Mouse (Mus musculus) limb, embryonic 14.5 days (tissue): ENCODE data around the gene Spatc1l. TPM values are rescaled to one million over a fixed set of nuclear protein-coding genes. Genes with fewer than 3 reads are reported as not detected.

Experiments used
- ATAC-seq: fragments of 200-750 bp; cut with Nextera tagmentation; 2 replicates; pipeline ENCODE4 v1.8.0; 2017; ENCODE audit warnings: low read depth, moderate number of reproducible peaks, moderate TSS enrichment; ENCODE audit not compliant: low FRiP score
- DNase-seq: peaks from one replicate; pipeline ENCODE4 v3.0.0-alpha.2; 2015; ENCODE audit warnings: low spot score
- H3K27ac ChIP-seq: fragments of 300-500 bp; sonication (generic); replicated peaks from 2 replicates; pipeline ENCODE4 v1.5.1; 2014; ENCODE audit warnings: low read depth, mild to moderate bottlenecking, low read length, moderate library complexity, mixed read lengths
- H3K27me3 ChIP-seq: fragments of 300-500 bp; sonication (generic); 2 replicates; pipeline ENCODE4 v1.6.1; 2014; ENCODE audit warnings: low read length, mixed read lengths; ENCODE audit not compliant: control insufficient read depth, insufficient read depth
- H3K36me3 ChIP-seq: fragments of 300-500 bp; sonication (generic); 2 replicates; pipeline ENCODE4 v1.6.1; 2014; ENCODE audit warnings: mild to moderate bottlenecking, low read length, moderate library complexity, mixed read lengths; ENCODE audit not compliant: control insufficient read depth, insufficient read depth
- H3K4me1 ChIP-seq: fragments of 300-500 bp; sonication (generic); 2 replicates; pipeline ENCODE4 v1.6.1; 2014; ENCODE audit warnings: antibody characterized with exemption, low read length, mixed read lengths; ENCODE audit not compliant: control insufficient read depth, insufficient read depth
- H3K4me2 ChIP-seq: fragments of 300-500 bp; sonication (generic); replicated peaks from 2 replicates; pipeline ENCODE4 v1.6.1; 2014; ENCODE audit warnings: low read depth, mild to moderate bottlenecking, low read length, moderate library complexity; ENCODE audit not compliant: severe bottlenecking
- H3K4me3 ChIP-seq: fragments of 300-500 bp; sonication (generic); replicated peaks from 2 replicates; pipeline ENCODE4 v1.5.1; 2014; ENCODE audit warnings: low read length
- H3K9ac ChIP-seq: fragments of 300-500 bp; sonication (generic); 2 replicates; pipeline ENCODE4 v1.6.1; 2014; ENCODE audit warnings: mild to moderate bottlenecking, low read depth, low read length, moderate library complexity; ENCODE audit not compliant: severe bottlenecking
- H3K9me3 ChIP-seq: fragments of 300-500 bp; sonication (generic); 2 replicates; pipeline ENCODE4 v1.6.1; 2016; ENCODE audit warnings: low read length; ENCODE audit not compliant: control insufficient read depth
- POLR2A ChIP-seq: fragments of 200-500 bp; IDR thresholded peaks from 2 replicates; pipeline ENCODE4 v1.8.0; 2012; ENCODE audit warnings: inconsistent platforms, mild to moderate bottlenecking, moderate library complexity, borderline replicate concordance; ENCODE audit not compliant: insufficient read depth, insufficient read length; ENCODE audit errors: extremely low read depth
- WGBS: fragments of 180-500 bp; shearing (Covaris S2); extraction: QIAGEN DNeasy Blood & Tissue Kit; methylation state at CpG from one replicate; pipeline ENCODE4 v1.1.7; 2014; 5-methylcytosine and 5-hydroxymethylcytosine counted together
- polyA plus RNA-seq, 2 experiments: library from polyadenylated mRNA; depleted of rRNA in 1 of 2; stranded (reverse) in 1 of 2; unstranded in 1 of 2; fragments of >200 nt; fragmentation: Nextera tagmentation in 1 of 2; extraction: Ambion mirVana in 1 of 2; gene quantifications; 2 replicates each; pipeline versions ENCODE4 v1.2.1 to v1.2.3; 2012 to 2014

The Spatc1l gene
- polyA plus RNA-seq (2012; rRNA removed) (0.05 and 0.13 TPM in 2 replicates), polyA plus RNA-seq (2014; fragmentation: Nextera tagmentation; extraction: Ambion mirVana) (not detected in 2 replicates)

GRCm38 (mm10) chr10:76561972-76562371, at the start of gene Spatc1l:
Gene Spatc1l (plus strand): TSS chr10:76562272.
- ATAC-seq (no peak), DNase-seq (no peak)
- H3K27me3 ChIP-seq = no peaks in the 10 kb centered on the region
- H3K9ac ChIP-seq = no peak within 1 kb of the TSS
- H3K4me1 ChIP-seq = no peaks in the 10 kb centered on the region
- 84% methylated on average over 10 of the region's 10 CpGs for WGBS
- no peak within 1 kb of the TSS for H3K4me3 ChIP-seq
- H3K9me3 ChIP-seq = no peaks in the 10 kb centered on the region
- TF ChIP-seq POLR2A = no peak
- H3K36me3 ChIP-seq = no peaks in the 10 kb centered on the region
- no peak within 1 kb of the TSS for H3K27ac ChIP-seq
- H3K4me2 ChIP-seq = no peak within 1 kb of the TSS

GRCm38 (mm10) chr10:76512965-76513583, 49.0 kb upstream of the Spatc1l start:
- Histone ChIP-seq H3K36me3 (peaks cover 78% of the 10 kb centered on the region), H3K9me3 (peaks cover 3% of the 10 kb centered on the region; the same call in 1 of the 2 replicates), H3K27me3 (no peaks in the 10 kb centered on the region), H3K4me1 (no peaks in the 10 kb centered on the region), H3K4me3 (no peak overlapping the region), H3K9ac (no peak overlapping the region), H3K4me2 (no peak overlapping the region), H3K27ac (no peak overlapping the region)
- DNase-seq = peak; percentile 67
- 0 out of 2 replicates have a peak, but pooled peaks have one; percentile 53 for ATAC-seq
- 52% methylated on average over 5 of the region's 5 CpGs for WGBS
- no peak for TF ChIP-seq POLR2A

DNA sequence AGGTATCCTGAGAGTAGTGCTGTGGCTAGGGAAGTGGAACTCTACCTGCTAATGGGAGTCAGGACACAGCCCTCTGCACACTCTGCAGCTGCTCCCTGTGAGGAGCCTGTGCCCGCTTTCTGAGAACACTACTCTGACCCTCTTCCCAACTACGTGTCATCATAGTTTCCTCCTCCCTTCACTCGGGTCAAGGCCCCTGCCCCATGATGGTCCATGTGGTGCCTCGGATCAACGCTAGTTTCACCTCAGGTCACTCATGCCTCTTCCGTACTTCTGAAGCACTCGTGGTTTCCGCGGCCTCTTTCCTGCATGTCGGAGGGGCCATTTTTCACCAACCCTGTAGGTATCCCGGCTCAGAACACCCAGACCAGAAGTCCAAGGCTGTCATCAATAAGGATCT, 31.1 kb upstream of the Spatc1l start:
- DNase-seq (no peak), ATAC-seq (no peak; the same call in 1 of the 2 replicates)
- TF ChIP-seq POLR2A = no peak
- Histone ChIP-seq H3K4me3 (peak overlapping the region; percentile 50), H3K27ac (0 out of 2 replicates have a peak overlapping the region, but pooled peaks have one; percentile 43), H3K9ac (peak overlapping the region; percentile 49), H3K36me3 (peaks cover 16% of the 10 kb centered on the region), H3K27me3 (no peaks in the 10 kb centered on the region), H3K9me3 (no peaks in the 10 kb centered on the region), H3K4me1 (peaks cover 3% of the 10 kb centered on the region; the same call in 1 of the 2 replicates), H3K4me2 (peak overlapping the region; percentile 85)
- WGBS = 3% methylated on average over 11 of the region's 11 CpGs

DNA sequence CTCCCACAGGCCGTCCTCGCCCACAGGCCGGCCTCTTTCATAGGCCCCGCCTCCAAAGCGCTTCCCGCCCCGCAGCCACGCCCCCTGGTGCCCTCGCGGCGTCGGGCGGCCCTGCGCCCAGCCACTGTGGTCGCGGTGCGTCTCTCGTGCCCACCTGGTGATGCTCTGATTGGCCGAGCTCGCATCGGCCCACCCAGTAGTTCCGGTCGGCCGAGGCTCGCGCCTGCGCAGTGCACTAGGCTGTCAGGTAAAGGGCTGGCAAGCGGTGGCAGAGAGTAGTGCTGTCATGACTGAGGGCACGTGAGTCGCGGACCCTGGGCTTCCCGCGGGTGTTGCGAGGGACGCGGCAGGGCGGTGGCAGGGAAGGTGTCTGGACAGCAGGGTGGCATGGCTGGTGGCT, 30.7 kb upstream of the Spatc1l start, which contains the start of gene Lss:
TSS of gene Lss (plus strand) at position 214 of the 400 bp plus-strand sequence.
- peaks cover 20% of the 10 kb centered on the region for H3K36me3 ChIP-seq
- H3K4me3 ChIP-seq = peak within 1 kb of the TSS; percentile 50
- H3K27me3 ChIP-seq = no peaks in the 10 kb centered on the region
- H3K9me3 ChIP-seq = no peaks in the 10 kb centered on the region
- H3K4me2 ChIP-seq = peak within 1 kb of the TSS; percentile 85
- peak within 1 kb of the TSS; percentile 54 for H3K9ac ChIP-seq
- DNase-seq (peak; percentile 94), ATAC-seq (peak; percentile 99)
- TF ChIP-seq POLR2A = no peak
- H3K27ac ChIP-seq = 0 out of 2 replicates have a peak within 1 kb of the TSS, but pooled peaks have one; percentile 43
- 1% methylated on average over 33 of the region's 37 CpGs for WGBS
- peaks cover 3% of the 10 kb centered on the region; the same call in 1 of the 2 replicates for H3K4me1 ChIP-seq

GRCm38 (mm10) chr10:76531828-76532227, 30.2 kb upstream of the Spatc1l start:
- 2% methylated on average over 12 of the region's 14 CpGs for WGBS
- H3K4me2 ChIP-seq = peak overlapping the region; percentile 85
- H3K9ac ChIP-seq = peak overlapping the region; percentile 54
- ATAC-seq (0 out of 2 replicates have a peak, but pooled peaks have one; percentile 4), DNase-seq (no peak)
- 0 out of 2 replicates have a peak overlapping the region, but pooled peaks have one; percentile 2 for H3K27ac ChIP-seq
- H3K9me3 ChIP-seq = no peaks in the 10 kb centered on the region
- H3K36me3 ChIP-seq = peaks cover 23% of the 10 kb centered on the region
- H3K27me3 ChIP-seq = no peaks in the 10 kb centered on the region
- H3K4me1 ChIP-seq = peaks cover 3% of the 10 kb centered on the region; the same call in 1 of the 2 replicates
- TF ChIP-seq POLR2A = no peak
- peak overlapping the region; percentile 50 for H3K4me3 ChIP-seq
